Mouse (Mus musculus): ENCODE results near the gene Pgs1. TPM values are rescaled to one million over a fixed set of nuclear protein-coding genes. Genes with fewer than 3 reads are reported as not detected.

Gene Pgs1
- polyA plus RNA-seq, 1 experiment from 2014 or later, result 42.2 TPM

GRCm38 (mm10) chr11:117964294-117964693 lies 21.8 kb upstream of the Pgs1 start:
- Histone ChIP-seq H3K4me1 (peaks cover 76% of the 10 kb centered on the region), H3K27ac (peak overlapping the region; percentile 94), H3K9ac (no peak overlapping the region), H3K4me3 (no peak overlapping the region), H3K4me2 (peak overlapping the region; percentile 79), H3K27me3 (no peaks in the 10 kb centered on the region), H3K9me3 (no peaks in the 10 kb centered on the region), H3K36me3 (0 out of 2 replicates have a peak, but pooled peaks cover 6% of the 10 kb centered on the region)
- no peak for ATAC-seq (ENCODE audit: borderline replicate concordance, extremely low read depth, low FRiP score, low TSS enrichment)
- WGBS, result 39% methylated on average over 1 of the region's 1 CpGs

GRCm38 (mm10) chr11:117965052-117965451 lies 21.0 kb upstream of the Pgs1 start:
- Histone ChIP-seq H3K4me2 (no peak overlapping the region), H3K4me1 (peaks cover 74% of the 10 kb centered on the region), H3K9me3 (no peaks in the 10 kb centered on the region), H3K27me3 (no peaks in the 10 kb centered on the region), H3K9ac (no peak overlapping the region), H3K27ac (0 out of 2 replicates have a peak overlapping the region, but pooled peaks have one; percentile 11), H3K4me3 (no peak overlapping the region), H3K36me3 (0 out of 2 replicates have a peak, but pooled peaks cover 6% of the 10 kb centered on the region)
- 33% methylated on average over 7 of the region's 7 CpGs for WGBS
- ATAC-seq (ENCODE audit: borderline replicate concordance, extremely low read depth, low FRiP score, low TSS enrichment), result no peak

- Histone ChIP-seq H3K9ac (no peak overlapping the region), H3K36me3 (0 out of 2 replicates have a peak, but pooled peaks cover 6% of the 10 kb centered on the region)
- 29% methylated on average over 9 of the region's 9 CpGs for WGBS
Observed at GRCm38 (mm10) chr11:117965561-117965981, 20.5 kb upstream of the Pgs1 start.

GRCm38 (mm10) chr11:117966506-117967100 lies 19.5 kb upstream of the Pgs1 start:
- Histone ChIP-seq H3K9me3 (no peaks in the 10 kb centered on the region), H3K9ac (0 out of 2 replicates have a peak overlapping the region, but pooled peaks have one; percentile 80), H3K4me1 (peaks cover 71% of the 10 kb centered on the region), H3K4me2 (peak overlapping the region; percentile 95), H3K27ac (no peak overlapping the region), H3K27me3 (no peaks in the 10 kb centered on the region), H3K4me3 (peak overlapping the region; percentile 63), H3K36me3 (0 out of 2 replicates have a peak, but pooled peaks cover 6% of the 10 kb centered on the region)
- WGBS, result 67% methylated on average over 7 of the region's 7 CpGs
- no peak for ATAC-seq (ENCODE audit: borderline replicate concordance, extremely low read depth, low FRiP score, low TSS enrichment)

More at GRCm38 (mm10) chr11:117965561-117965981, 20.5 kb upstream of the Pgs1 start:
- Histone ChIP-seq H3K4me2 (no peak overlapping the region), H3K4me3 (no peak overlapping the region), H3K27me3 (no peaks in the 10 kb centered on the region), H3K9me3 (no peaks in the 10 kb centered on the region), H3K4me1 (peaks cover 75% of the 10 kb centered on the region), H3K27ac (no peak overlapping the region)
- ATAC-seq (ENCODE audit: borderline replicate concordance, extremely low read depth, low FRiP score, low TSS enrichment), result no peak

- ATAC-seq (ENCODE audit: borderline replicate concordance, extremely low read depth, low FRiP score, low TSS enrichment), result no peak
- Histone ChIP-seq H3K9ac (peak overlapping the region; percentile 80), H3K27ac (no peak overlapping the region), H3K4me1 (peaks cover 64% of the 10 kb centered on the region), H3K4me2 (peak overlapping the region; percentile 95), H3K36me3 (0 out of 2 replicates have a peak, but pooled peaks cover 6% of the 10 kb centered on the region), H3K4me3 (peak overlapping the region; percentile 63), H3K27me3 (no peaks in the 10 kb centered on the region), H3K9me3 (no peaks in the 10 kb centered on the region)
- WGBS, result 19% methylated on average over 34 of the region's 34 CpGs
Observed at GRCm38 (mm10) chr11:117967249-117968015, 18.7 kb upstream of the Pgs1 start.

GRCm38 (mm10) chr11:117968016-117968671 lies 17.9 kb upstream of the Pgs1 start:
- no peaks in the 10 kb centered on the region for H3K27me3 ChIP-seq
- no peaks in the 10 kb centered on the region for H3K9me3 ChIP-seq
- peak overlapping the region; percentile 95 for H3K4me2 ChIP-seq
- peak overlapping the region; percentile 63 for H3K4me3 ChIP-seq
- ATAC-seq (ENCODE audit: borderline replicate concordance, extremely low read depth, low FRiP score, low TSS enrichment), result no peak
- 0 out of 2 replicates have a peak, but pooled peaks cover 6% of the 10 kb centered on the region for H3K36me3 ChIP-seq
- WGBS, result under 1% methylated on average over 64 of the region's 64 CpGs
- peaks cover 59% of the 10 kb centered on the region for H3K4me1 ChIP-seq
- H3K9ac ChIP-seq, result peak overlapping the region; percentile 80
- H3K27ac ChIP-seq, result peak overlapping the region; percentile 96

GRCm38 (mm10) chr11:117968716-117969099 lies 17.4 kb upstream of the Pgs1 start:
- 0 out of 2 replicates have a peak, but pooled peaks cover 6% of the 10 kb centered on the region for H3K36me3 ChIP-seq
- peak overlapping the region; percentile 95 for H3K4me2 ChIP-seq
- no peaks in the 10 kb centered on the region for H3K27me3 ChIP-seq
- peak; percentile 39 for ATAC-seq (ENCODE audit: borderline replicate concordance, extremely low read depth, low FRiP score, low TSS enrichment)
- WGBS, result under 1% methylated on average over 34 of the region's 34 CpGs
- peak overlapping the region; percentile 96 for H3K27ac ChIP-seq
- no peaks in the 10 kb centered on the region for H3K9me3 ChIP-seq
- H3K4me1 ChIP-seq, result peaks cover 61% of the 10 kb centered on the region
- H3K4me3 ChIP-seq, result peak overlapping the region; percentile 63
- H3K9ac ChIP-seq, result peak overlapping the region; percentile 80

- no peaks in the 10 kb centered on the region for H3K9me3 ChIP-seq
- peaks cover 61% of the 10 kb centered on the region for H3K4me1 ChIP-seq
Observed at GRCm38 (mm10) chr11:117969100-117969944, 16.8 kb upstream of the Pgs1 start.

GRCm38 (mm10) chr11:117969945-117970872 lies 15.9 kb upstream of the Pgs1 start, which contains the start of gene Socs3:
TSS of gene Socs3 (minus strand) at chr11:117970047.
- peak; percentile 21 for ATAC-seq (ENCODE audit: borderline replicate concordance, extremely low read depth, low FRiP score, low TSS enrichment)
- WGBS, result 8% methylated on average over 21 of the region's 21 CpGs

More at GRCm38 (mm10) chr11:117969100-117969944, 16.8 kb upstream of the Pgs1 start:
- Histone ChIP-seq H3K4me2 (peak overlapping the region; percentile 95), H3K9ac (peak overlapping the region; percentile 80), H3K27ac (peak overlapping the region; percentile 96), H3K36me3 (0 out of 2 replicates have a peak, but pooled peaks cover 6% of the 10 kb centered on the region), H3K27me3 (no peaks in the 10 kb centered on the region), H3K4me3 (peak overlapping the region; percentile 63)
- ATAC-seq (ENCODE audit: borderline replicate concordance, extremely low read depth, low FRiP score, low TSS enrichment), result peak; percentile 95
- under 1% methylated on average over 58 of the region's 65 CpGs for WGBS

GRCm38 (mm10) chr11:117971100-117971499 lies 15.0 kb upstream of the Pgs1 start:
- 77% methylated on average over 6 of the region's 6 CpGs for WGBS
- ATAC-seq (ENCODE audit: borderline replicate concordance, extremely low read depth, low FRiP score, low TSS enrichment), result no peak
- H3K36me3 ChIP-seq, result 0 out of 2 replicates have a peak, but pooled peaks cover 6% of the 10 kb centered on the region

More at GRCm38 (mm10) chr11:117969945-117970872, 15.9 kb upstream of the Pgs1 start, which contains the start of gene Socs3:
- 0 out of 2 replicates have a peak, but pooled peaks cover 6% of the 10 kb centered on the region for H3K36me3 ChIP-seq
- peaks cover 61% of the 10 kb centered on the region for H3K4me1 ChIP-seq
- no peaks in the 10 kb centered on the region for H3K9me3 ChIP-seq
- peak within 1 kb of the TSS; percentile 95 for H3K4me2 ChIP-seq
- peak within 1 kb of the TSS; percentile 63 for H3K4me3 ChIP-seq
- peak within 1 kb of the TSS; percentile 96 for H3K27ac ChIP-seq
- peak within 1 kb of the TSS; percentile 80 for H3K9ac ChIP-seq
- no peaks in the 10 kb centered on the region for H3K27me3 ChIP-seq

More at GRCm38 (mm10) chr11:117971100-117971499, 15.0 kb upstream of the Pgs1 start:
- Histone ChIP-seq H3K9me3 (no peaks in the 10 kb centered on the region), H3K9ac (no peak overlapping the region), H3K4me2 (no peak overlapping the region), H3K27ac (no peak overlapping the region), H3K4me3 (no peak overlapping the region), H3K4me1 (peaks cover 61% of the 10 kb centered on the region), H3K27me3 (no peaks in the 10 kb centered on the region)
